10 mouse cellular contexts compared by ENCODE assay signal in the genomic region with DNA sequence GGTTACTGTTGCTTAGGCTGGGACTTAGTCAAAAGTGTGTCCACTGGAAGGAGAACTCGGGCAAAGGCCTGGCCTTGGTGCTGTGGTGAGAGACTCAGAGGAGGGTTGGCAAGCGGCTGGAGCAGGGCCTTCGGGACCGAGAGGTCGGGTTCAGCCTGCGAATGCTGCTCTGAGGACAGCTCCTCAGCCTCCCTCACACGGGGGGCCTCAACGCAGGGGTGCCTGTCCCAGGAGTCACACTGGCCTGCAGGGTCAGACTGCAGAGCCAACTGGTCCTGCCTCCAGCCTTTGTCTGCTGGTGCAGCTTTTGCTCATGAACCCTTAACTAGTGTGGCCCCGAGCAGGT. TPM values are rescaled to one million over a fixed set of nuclear protein-coding genes. Genes with fewer than 3 reads are reported as not detected.
DNase-seq lines count a peak whose midpoint lies in the region; ATAC-seq and TF ChIP-seq lines count a peak whose summit lies in the region.
"Had no signal": no experiment of that assay in that cellular context is flagged by ENCODE, and none has a peak within 500 bp of the region (broad histone marks: within the 10 kb centered on the region; RNA-seq: fewer than 3 reads in every experiment).

No protein-coding gene starts in this region.

- no peak overlapping the region for H3ac ChIP-seq in myocyte (ENCODE audit: control insufficient read depth, insufficient read length)

- H3K4me2 ChIP-seq in heart, embryonic 13.5 days, result peak overlapping the region; percentile 31
- H3K4me2 ChIP-seq in liver, embryonic 12.5 days, result no peak overlapping the region
- H3K4me2 ChIP-seq in myocyte (ENCODE audit: low read depth), result peak overlapping the region; percentile 50

- peak overlapping the region; percentile 59 for H3K9ac ChIP-seq in heart, embryonic 13.5 days
- 0 out of 2 replicates have a peak overlapping the region, but pooled peaks have one; percentile 2 for H3K9ac ChIP-seq in liver, embryonic 12.5 days

- peak overlapping the region; percentile 3; the same call in 1 of the 2 replicates for H3K4me3 ChIP-seq in heart, embryonic 13.5 days
- no peak overlapping the region for H3K4me3 ChIP-seq in liver, embryonic 12.5 days
- no peak overlapping the region for H3K4me3 ChIP-seq in bone marrow, adult 2 months (replicated peaks; ENCODE audit: control insufficient read depth, low read depth, low read length)
- no peak overlapping the region for H3K4me3 ChIP-seq in myocyte
- H3K4me3 ChIP-seq: limb, embryonic 10.5 days had no signal

- no peaks in the 10 kb centered on the region for H3K36me3 ChIP-seq in heart, embryonic 13.5 days
- H3K36me3 ChIP-seq in liver, embryonic 12.5 days, result 0 out of 2 replicates have a peak, but pooled peaks cover 3% of the 10 kb centered on the region
- H3K36me3 ChIP-seq in myocyte (ENCODE audit: control insufficient read depth, insufficient read depth), result no peaks in the 10 kb centered on the region

- TF ChIP-seq CTCF in bone marrow, adult 2 months (IDR thresholded peaks at IDR 0.05; ENCODE audit: control insufficient read depth, insufficient read depth, low read length), result no peak

- no peak for ATAC-seq in heart, embryonic 13.5 days (ENCODE audit: extremely low read depth, insufficient number of reproducible peaks, low FRiP score, low TSS enrichment)
- ATAC-seq in liver, embryonic 12.5 days, result no peak

- TF ChIP-seq POLR2A in bone marrow, adult 2 months (IDR thresholded peaks at IDR 0.05; ENCODE audit: borderline replicate concordance, control insufficient read depth, low read depth, low read length), result no peak
- TF ChIP-seq POLR2A in myocyte (IDR thresholded peaks at IDR 0.05; ENCODE audit: insufficient read length, low read depth), result no peak

- DNase-seq in heart, postnatal 10 days, result no peak
- no peak for DNase-seq in liver
- no peak for DNase-seq in left cerebral cortex, adult 8-10 months (ENCODE audit: low spot score in 2 of 2)
- DNase-seq: cerebellum, adult 8-10 months; right cerebral cortex, postnatal 4 days had no signal

- H3K4me1 ChIP-seq in heart, embryonic 13.5 days, result peaks cover 92% of the 10 kb centered on the region
- peaks cover 76% of the 10 kb centered on the region for H3K4me1 ChIP-seq in liver, embryonic 12.5 days
- H3K4me1 ChIP-seq in bone marrow, adult 2 months (ENCODE audit: control insufficient read depth, insufficient read depth, low read length), result peaks cover 8% of the 10 kb centered on the region

- WGBS in heart, embryonic 13.5 days, result 55% methylated on average over 9 of the region's 9 CpGs
- 83% methylated on average over 9 of the region's 9 CpGs for WGBS in liver, embryonic 12.5 days (ENCODE audit: insufficient replicate concordance)
- 90% methylated on average over 9 of the region's 9 CpGs for WGBS in bone marrow, adult 2 months

- H3K9me3 ChIP-seq in heart, embryonic 13.5 days, result no peaks in the 10 kb centered on the region
- no peaks in the 10 kb centered on the region for H3K9me3 ChIP-seq in liver, embryonic 12.5 days (replicated peaks)
- H3K9me3 ChIP-seq: limb, embryonic 10.5 days had no signal

- peaks cover 97% of the 10 kb centered on the region for H3K79me2 ChIP-seq in myocyte (ENCODE audit: control insufficient read depth, insufficient read depth)

- intact Hi-C loops in heart, postnatal 10 days (cut with DNase I), result no loop called here

- peak overlapping the region; percentile 61 for H3K27ac ChIP-seq in heart, embryonic 13.5 days (replicated peaks)
- no peak overlapping the region for H3K27ac ChIP-seq in liver, embryonic 12.5 days
- H3K27ac ChIP-seq in bone marrow, adult 2 months (ENCODE audit: control insufficient read depth, insufficient read depth, low read depth, low read length, poor library complexity), result peak overlapping the region; percentile 40
- H3K27ac ChIP-seq: limb, embryonic 10.5 days had no signal

- no peaks in the 10 kb centered on the region for H3K27me3 ChIP-seq in heart, embryonic 13.5 days (replicated peaks)
- H3K27me3 ChIP-seq in liver, embryonic 12.5 days (replicated peaks), result no peaks in the 10 kb centered on the region
- no peaks in the 10 kb centered on the region for H3K27me3 ChIP-seq in myocyte (ENCODE audit: control insufficient read depth, insufficient read depth, insufficient read length)

TF ChIP-seq in myocyte, 11 proteins besides CTCF, POLR2A, EP300 and RAD21:
- TF ChIP-seq TCF12 (IDR thresholded peaks at IDR 0.05; ENCODE audit: insufficient read depth, poor library complexity, severe bottlenecking) (no peak), MAX (IDR thresholded peaks at IDR 0.05; ENCODE audit: low read depth) (no peak), REST (IDR thresholded peaks at IDR 0.05; ENCODE audit: insufficient read depth, insufficient read length) (no peak), MYOD1 (IDR thresholded peaks at IDR 0.05; ENCODE audit: control insufficient read depth in 1 of 3, insufficient read length in 2 of 3, low read depth in 2 of 3) (no peak), TCF3 (IDR thresholded peaks at IDR 0.05; ENCODE audit: insufficient read length, low read depth) (no peak), CEBPB (IDR thresholded peaks at IDR 0.05; ENCODE audit: insufficient read depth, poor library complexity, severe bottlenecking) (no peak), SRF (IDR thresholded peaks at IDR 0.05; ENCODE audit: control insufficient read depth, insufficient read length, low read depth) (no peak), E2F4 (IDR thresholded peaks at IDR 0.05; ENCODE audit: insufficient read depth) (no peak), USF1 (IDR thresholded peaks at IDR 0.05; ENCODE audit: low read depth) (no peak), MYOG (IDR thresholded peaks at IDR 0.05; ENCODE audit: control insufficient read depth in 1 of 3, insufficient read depth in 1 of 3, insufficient read length in 2 of 3, low read depth in 2 of 3) (no peak)

RNA-seq across cellular contexts. Expression of gene Ppp2r5c, which starts 57.2 kb away (rescaled TPM):
- polyA plus RNA-seq in heart, embryonic 13.5 days (2015; fragmentation: Nextera tagmentation; extraction: Ambion mirVana), result 113 and 127 TPM in 2 replicates
- 100 to 1,000 TPM; 112 to 124 TPM for total RNA-seq in heart, postnatal 10 days (2021)
- 103 and 105 TPM in 2 replicates for polyA plus RNA-seq in liver, embryonic 12.5 days (2016; fragmentation: Nextera tagmentation; extraction: Ambion mirVana)
- polyA plus RNA-seq in bone marrow, adult 2 months (2011; ENCODE audit: insufficient read depth, insufficient read length, low replicate concordance, missing spikeins), result 38.6 and 59.4 TPM in 2 replicates
- polyA plus RNA-seq in myocyte (2012; fragmentation: generic; extraction: Trizol), result 42.1 TPM
- total RNA-seq in left cerebral cortex, adult 8-10 months (2022), result 100 to 1,000 TPM; 247 to 274 (median 263) TPM
